Mouse (Mus musculus) forebrain, embryonic 13.5 days (tissue): Measurements from ENCODE around the gene Taar7a. TPM values are rescaled to one million over a fixed set of nuclear protein-coding genes. Genes with fewer than 3 reads are reported as not detected.

Experiments
- ATAC-seq: fragments of 200-750 bp; cut with Nextera tagmentation; 2 replicates; pipeline ENCODE4 v1.8.0; 2017
- H3K27ac ChIP-seq: fragments of 300-500 bp; sonication (generic); 2 replicates; pipeline ENCODE4 v1.5.1; 2015; ENCODE audit warnings: inconsistent platforms, mild to moderate bottlenecking, moderate library complexity
- H3K27me3 ChIP-seq: fragments of 300-500 bp; sonication (generic); 2 replicates; pipeline ENCODE4 v1.6.1; 2015; ENCODE audit warnings: mild to moderate bottlenecking, inconsistent platforms
- H3K36me3 ChIP-seq: fragments of 300-500 bp; sonication (generic); 2 replicates; pipeline ENCODE4 v1.6.1; 2015; ENCODE audit warnings: mild to moderate bottlenecking, inconsistent platforms; ENCODE audit not compliant: poor library complexity, severe bottlenecking
- H3K4me1 ChIP-seq: fragments of 300-500 bp; sonication (generic); 2 replicates; pipeline ENCODE4 v1.6.1; 2015; ENCODE audit warnings: inconsistent platforms
- H3K4me2 ChIP-seq: fragments of 300-500 bp; sonication (generic); 2 replicates; pipeline ENCODE4 v1.6.1; 2015; ENCODE audit warnings: inconsistent platforms, mild to moderate bottlenecking, moderate library complexity
- H3K4me3 ChIP-seq: fragments of 300-500 bp; sonication (generic); 2 replicates; pipeline ENCODE4 v1.5.1; 2015; ENCODE audit warnings: mild to moderate bottlenecking, inconsistent platforms
- H3K9ac ChIP-seq: fragments of 300-500 bp; sonication (generic); 2 replicates; pipeline ENCODE4 v1.6.1; 2015; ENCODE audit warnings: mild to moderate bottlenecking, inconsistent platforms
- H3K9me3 ChIP-seq: fragments of 300-500 bp; sonication (generic); replicated peaks from 2 replicates; pipeline ENCODE4 v1.6.1; 2016; ENCODE audit warnings: inconsistent platforms
- WGBS: fragments of 180-500 bp; shearing (Covaris S2); methylation state at CpG from one replicate; pipeline ENCODE4 v1.1.7; 2015; 5-methylcytosine and 5-hydroxymethylcytosine counted together
- polyA plus RNA-seq: library from polyadenylated mRNA; unstranded; fragments of >200 nt; fragmentation: Nextera tagmentation; extraction: Ambion mirVana; gene quantifications from 2 replicates; pipeline ENCODE4 v1.2.1, GENCODE M21; 2015

Taar7a gene
- polyA plus RNA-seq, 1 experiment from 2014 or later: not detected

DNA sequence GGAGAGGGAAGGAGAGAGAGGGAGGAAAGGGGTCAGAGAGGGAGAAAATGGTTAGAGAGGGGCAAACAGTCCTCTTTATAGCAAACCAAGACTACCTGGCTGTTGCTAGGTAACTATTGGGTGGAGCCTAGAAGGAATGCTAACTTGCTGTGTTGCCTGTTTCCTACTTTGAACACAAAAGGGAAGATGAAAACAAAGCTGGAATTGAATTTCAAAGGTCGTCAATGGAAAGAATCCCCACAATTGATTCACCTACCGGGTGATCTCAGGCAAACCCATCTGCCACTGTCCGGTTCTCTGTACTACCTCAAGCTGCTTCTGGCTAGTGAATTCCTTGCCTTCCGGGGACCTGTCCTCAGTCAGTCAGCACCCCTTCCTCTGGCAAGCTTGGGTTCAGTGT is 15.3 kb downstream of the Taar7a start:
- no peaks in the 10 kb centered on the region for H3K36me3 ChIP-seq
- WGBS: 44% methylated on average over 4 of the region's 4 CpGs
- no peak for ATAC-seq

GRCm38 (mm10) chr10:23971256-23971655 is 22.0 kb downstream of the Taar7a start:
- Histone ChIP-seq H3K27ac (no peak overlapping the region), H3K4me3 (no peak overlapping the region), H3K27me3 (no peaks in the 10 kb centered on the region), H3K36me3 (no peaks in the 10 kb centered on the region), H3K9me3 (no peaks in the 10 kb centered on the region), H3K4me1 (no peaks in the 10 kb centered on the region), H3K4me2 (no peak overlapping the region), H3K9ac (no peak overlapping the region)
- WGBS: 88% methylated on average over 5 of the region's 5 CpGs
- ATAC-seq: no peak

More for the DNA sequence above, 15.3 kb downstream of the Taar7a start:
- no peaks in the 10 kb centered on the region for H3K27me3 ChIP-seq
- H3K4me3 ChIP-seq: no peak overlapping the region
- no peak overlapping the region for H3K9ac ChIP-seq
- H3K4me1 ChIP-seq: no peaks in the 10 kb centered on the region
- no peak overlapping the region for H3K27ac ChIP-seq
- H3K9me3 ChIP-seq: no peaks in the 10 kb centered on the region
- no peak overlapping the region for H3K4me2 ChIP-seq

DNA sequence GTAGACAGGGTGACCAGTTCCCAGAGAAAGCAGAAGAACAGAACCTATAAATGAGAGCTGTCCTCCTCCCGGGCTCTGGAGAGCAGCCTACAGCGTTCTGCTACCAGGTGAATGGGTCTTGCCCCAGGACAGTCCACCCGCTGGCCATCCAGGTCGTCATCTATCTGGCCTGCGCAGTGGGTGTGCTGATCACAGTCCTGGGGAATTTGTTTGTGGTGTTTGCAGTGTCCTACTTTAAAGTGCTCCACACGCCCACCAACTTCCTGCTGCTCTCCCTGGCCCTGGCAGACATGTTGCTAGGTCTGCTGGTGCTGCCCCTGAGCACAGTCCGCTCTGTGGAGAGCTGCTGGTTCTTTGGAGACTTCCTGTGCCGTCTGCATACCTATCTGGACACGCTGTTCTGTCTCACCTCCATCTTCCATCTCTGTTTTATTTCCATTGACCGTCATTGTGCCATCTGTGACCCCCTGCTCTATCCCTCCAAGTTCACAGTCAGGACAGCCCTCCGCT is 22.6 kb downstream of the Taar7a start, which contains the start of gene Taar5:
Taar5 (plus strand) TSS at position 51 of the 510 bp plus-strand sequence.
- H3K4me3 ChIP-seq: no peak within 1 kb of the TSS
- no peaks in the 10 kb centered on the region for H3K9me3 ChIP-seq
- no peaks in the 10 kb centered on the region for H3K4me1 ChIP-seq
- no peak for ATAC-seq
- no peak within 1 kb of the TSS for H3K4me2 ChIP-seq
- WGBS: 90% methylated on average over 11 of the region's 11 CpGs
- no peaks in the 10 kb centered on the region for H3K27me3 ChIP-seq
- no peak within 1 kb of the TSS for H3K27ac ChIP-seq
- H3K9ac ChIP-seq: no peak within 1 kb of the TSS
- no peaks in the 10 kb centered on the region for H3K36me3 ChIP-seq

DNA sequence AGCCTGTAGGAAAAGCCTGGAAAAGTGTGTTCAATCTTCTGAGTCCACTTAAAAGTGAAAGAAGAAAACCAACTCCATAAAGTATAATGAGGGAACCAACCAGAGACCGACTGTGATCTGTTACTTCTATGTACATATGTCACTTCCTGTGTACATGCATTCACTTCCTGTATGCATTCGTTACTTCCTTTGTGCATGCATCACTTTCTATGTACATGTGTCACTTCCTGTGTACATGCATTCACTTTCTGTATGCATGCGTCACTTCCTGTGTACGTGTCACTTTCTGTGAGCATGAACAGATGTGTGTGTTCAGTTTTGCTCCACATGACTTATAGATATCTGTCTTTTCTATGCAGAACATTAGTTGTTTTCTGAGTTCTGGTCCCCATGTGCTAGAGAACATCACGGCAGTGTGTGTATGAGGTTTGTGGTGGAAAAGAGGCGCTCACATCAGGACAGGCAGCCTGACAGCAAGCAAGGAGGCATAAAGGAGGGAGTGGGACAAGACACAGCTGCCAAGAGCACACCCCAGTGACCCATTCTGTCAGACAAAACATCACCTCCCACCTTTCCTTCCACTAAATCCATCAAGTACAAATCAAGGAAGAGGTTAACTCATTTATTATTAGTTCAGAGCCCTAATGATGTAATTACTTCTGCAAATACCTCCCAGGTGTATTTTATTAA is 28.2 kb downstream of the Taar7a start:
- Histone ChIP-seq H3K27ac (no peak overlapping the region), H3K9ac (no peak overlapping the region), H3K4me1 (peaks cover 6% of the 10 kb centered on the region; the same call in 1 of the 2 replicates), H3K4me3 (no peak overlapping the region), H3K36me3 (no peaks in the 10 kb centered on the region), H3K4me2 (no peak overlapping the region), H3K9me3 (no peaks in the 10 kb centered on the region), H3K27me3 (no peaks in the 10 kb centered on the region)
- no peak for ATAC-seq
- WGBS: 94% methylated on average over 6 of the region's 6 CpGs

GRCm38 (mm10) chr10:23963444-23963843 is 29.8 kb downstream of the Taar7a start:
- Histone ChIP-seq H3K9ac (no peak overlapping the region), H3K9me3 (no peaks in the 10 kb centered on the region), H3K27ac (no peak overlapping the region), H3K36me3 (no peaks in the 10 kb centered on the region), H3K4me1 (peaks cover 6% of the 10 kb centered on the region; the same call in 1 of the 2 replicates), H3K4me3 (no peak overlapping the region), H3K27me3 (no peaks in the 10 kb centered on the region), H3K4me2 (no peak overlapping the region)
- 53% methylated on average over 3 of the region's 3 CpGs for WGBS
- peak; percentile 50; the same call in 1 of the 2 replicates for ATAC-seq

GRCm38 (mm10) chr10:23960444-23960915 is 32.8 kb downstream of the Taar7a start, which contains the start of gene Taar4:
Gene Taar4 (plus strand): TSS chr10:23960494.
- H3K4me2 ChIP-seq: no peak within 1 kb of the TSS
- H3K4me3 ChIP-seq: no peak within 1 kb of the TSS
- H3K36me3 ChIP-seq: no peaks in the 10 kb centered on the region
- ATAC-seq: no peak
- WGBS: 93% methylated on average over 13 of the region's 13 CpGs
- H3K9me3 ChIP-seq: no peaks in the 10 kb centered on the region
- no peak within 1 kb of the TSS for H3K27ac ChIP-seq
- no peaks in the 10 kb centered on the region for H3K27me3 ChIP-seq
- no peak within 1 kb of the TSS for H3K9ac ChIP-seq
- peaks cover 6% of the 10 kb centered on the region; the same call in 1 of the 2 replicates for H3K4me1 ChIP-seq

DNA sequence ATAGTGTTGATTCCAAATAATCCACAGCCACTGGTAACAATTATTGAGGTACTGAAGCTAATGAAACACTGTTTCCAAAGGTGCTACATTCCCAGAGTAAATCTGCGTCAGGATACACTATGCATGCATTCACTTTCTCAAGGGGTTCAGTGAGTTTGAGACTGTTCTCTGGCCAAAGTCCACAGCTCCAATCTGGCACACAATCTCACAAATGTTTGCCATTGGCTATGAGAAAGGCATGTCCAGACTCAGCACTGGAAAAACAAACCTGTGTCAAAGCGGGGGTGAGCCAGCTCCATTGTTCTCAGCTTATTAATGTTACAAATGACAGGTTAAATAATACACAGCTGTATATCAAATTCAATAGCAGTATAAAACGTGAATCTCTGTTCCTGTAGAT is 34.2 kb downstream of the Taar7a start:
- Histone ChIP-seq H3K27me3 (no peaks in the 10 kb centered on the region), H3K4me3 (no peak overlapping the region), H3K9me3 (no peaks in the 10 kb centered on the region), H3K9ac (no peak overlapping the region), H3K4me1 (peaks cover 9% of the 10 kb centered on the region; the same call in 1 of the 2 replicates), H3K36me3 (no peaks in the 10 kb centered on the region), H3K4me2 (no peak overlapping the region), H3K27ac (no peak overlapping the region)
- ATAC-seq: no peak
- WGBS: 62% methylated on average over 3 of the region's 3 CpGs

GRCm38 (mm10) chr10:23951714-23952113 is 41.6 kb downstream of the Taar7a start:
- no peak overlapping the region for H3K9ac ChIP-seq
- 82% methylated on average over 6 of the region's 6 CpGs for WGBS
- no peaks in the 10 kb centered on the region for H3K9me3 ChIP-seq
- no peaks in the 10 kb centered on the region for H3K36me3 ChIP-seq
- no peak overlapping the region for H3K4me3 ChIP-seq
- H3K4me1 ChIP-seq: peaks cover 7% of the 10 kb centered on the region; the same call in 1 of the 2 replicates
- H3K4me2 ChIP-seq: no peak overlapping the region
- H3K27me3 ChIP-seq: no peaks in the 10 kb centered on the region
- no peak for ATAC-seq
- H3K27ac ChIP-seq: no peak overlapping the region

GRCm38 (mm10) chr10:23949508-23950005 is 43.7 kb downstream of the Taar7a start, which contains the start of gene Taar3:
Gene Taar3 (plus strand): TSS chr10:23949558.
- no peak within 1 kb of the TSS for H3K9ac ChIP-seq
- no peak within 1 kb of the TSS for H3K4me3 ChIP-seq
- no peak within 1 kb of the TSS for H3K4me2 ChIP-seq
- no peaks in the 10 kb centered on the region for H3K9me3 ChIP-seq
- H3K27ac ChIP-seq: no peak within 1 kb of the TSS
- H3K36me3 ChIP-seq: no peaks in the 10 kb centered on the region
- no peak for ATAC-seq
- no peaks in the 10 kb centered on the region for H3K27me3 ChIP-seq
- WGBS: 92% methylated on average over 16 of the region's 16 CpGs
- H3K4me1 ChIP-seq: peaks cover 7% of the 10 kb centered on the region; the same call in 1 of the 2 replicates

GRCm38 (mm10) chr10:23948026-23948425 is 45.3 kb downstream of the Taar7a start:
- H3K4me1 ChIP-seq: 0 out of 2 replicates have a peak, but pooled peaks cover 5% of the 10 kb centered on the region
- 52% methylated on average over 7 of the region's 7 CpGs for WGBS
- H3K27ac ChIP-seq: no peak overlapping the region
- no peaks in the 10 kb centered on the region for H3K36me3 ChIP-seq
- ATAC-seq: no peak
- no peak overlapping the region for H3K4me3 ChIP-seq
- H3K9ac ChIP-seq: no peak overlapping the region
- H3K27me3 ChIP-seq: no peaks in the 10 kb centered on the region
- H3K9me3 ChIP-seq: no peaks in the 10 kb centered on the region
- no peak overlapping the region for H3K4me2 ChIP-seq

DNA sequence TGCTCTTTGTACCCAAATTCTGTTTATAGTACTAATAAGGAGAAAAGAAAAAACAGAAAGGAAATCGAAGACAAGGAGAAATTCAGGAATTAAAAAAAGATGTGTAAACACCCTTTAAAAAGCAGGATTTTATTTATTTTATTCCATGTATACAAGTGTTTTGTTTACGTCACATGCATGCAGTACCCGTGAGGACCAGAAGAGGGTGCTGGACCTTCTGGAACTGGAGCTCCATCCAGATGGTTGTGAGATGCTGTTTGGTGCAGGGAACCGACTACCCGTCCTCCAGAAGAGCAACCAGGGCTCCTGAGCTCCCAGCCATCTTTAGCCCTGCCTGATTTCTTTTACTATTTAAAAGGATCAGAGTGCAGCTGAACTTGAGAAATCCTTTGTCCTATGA is 50.8 kb downstream of the Taar7a start:
- no peaks in the 10 kb centered on the region for H3K4me1 ChIP-seq
- H3K36me3 ChIP-seq: no peaks in the 10 kb centered on the region
- H3K9me3 ChIP-seq: no peaks in the 10 kb centered on the region
- ATAC-seq: no peak
- no peak overlapping the region for H3K9ac ChIP-seq
- no peaks in the 10 kb centered on the region for H3K27me3 ChIP-seq
- WGBS: 80% methylated on average over 5 of the region's 5 CpGs
- no peak overlapping the region for H3K27ac ChIP-seq
- H3K4me3 ChIP-seq: no peak overlapping the region
- H3K4me2 ChIP-seq: no peak overlapping the region
